Mouse (Mus musculus): ENCODE data around the gene Gm14226.
"Not testable (repeated sequence)": the region's sequence is repeated elsewhere in the genome, so short reads cannot be mapped to it uniquely, and the experiment has no call there.

DNA sequence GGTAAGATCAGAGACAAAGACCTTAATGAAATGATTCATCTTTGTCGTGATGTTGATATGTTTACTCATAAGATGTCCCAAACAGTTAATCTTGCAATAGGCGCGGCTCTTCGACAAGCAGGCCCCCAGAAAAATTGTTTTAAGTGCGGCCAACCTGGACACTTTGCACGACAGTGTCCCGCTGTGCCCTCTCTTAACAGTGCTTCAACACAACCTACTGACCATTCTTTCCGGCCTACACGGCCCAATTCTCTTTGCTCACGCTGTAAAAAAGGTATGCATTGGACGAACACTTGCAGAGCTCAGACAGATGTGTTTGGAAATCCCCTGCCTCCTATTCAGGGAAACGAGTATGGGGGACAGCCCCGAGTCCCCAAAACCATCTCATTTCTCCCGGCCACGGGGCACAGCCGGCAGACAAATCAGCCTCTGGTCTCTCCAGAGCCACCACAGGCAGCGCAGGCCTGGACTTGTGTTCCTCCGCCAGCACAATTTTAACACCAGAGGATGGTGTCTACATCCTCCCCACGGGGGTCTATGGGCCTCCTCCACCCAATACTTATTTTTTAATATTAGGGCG lies 2.3 kb downstream of the Gm14226 start:
- not testable (repeated sequence) for TF ChIP-seq GATA1 (IDR thresholded peaks at IDR 0.05; ENCODE audit: borderline replicate concordance, low read length); FLI1 (IDR thresholded peaks at IDR 0.05; ENCODE audit: low read length)

All from megakaryocyte, embryonic 14.5 days (primary cell).